ENCODE assay signal across 14 mouse cellular contexts in the genomic region with DNA sequence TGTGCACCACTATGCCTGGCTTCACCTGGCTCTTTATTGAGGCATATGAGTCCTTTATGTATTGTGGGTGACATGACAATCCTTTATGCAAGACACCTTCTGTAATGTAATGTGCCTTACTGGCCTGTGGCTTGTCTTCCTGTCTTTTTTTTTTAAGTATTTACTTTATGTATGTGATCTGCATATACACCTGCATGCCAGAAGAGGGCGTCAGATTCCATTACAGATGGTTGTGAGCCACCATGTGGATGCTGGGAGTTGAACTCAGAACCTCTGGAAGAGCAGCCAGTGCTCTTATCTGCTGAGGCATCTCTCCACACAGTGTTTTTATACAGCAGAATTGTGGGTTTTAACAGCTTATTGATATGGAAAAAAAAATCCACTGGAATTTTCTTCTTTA.
"Had no signal": no experiment of that assay in that cellular context is flagged by ENCODE, and none has a peak within 500 bp of the region (broad histone marks: within the 10 kb centered on the region; RNA-seq: fewer than 3 reads in every experiment).

No protein-coding gene starts in this region.

- H3K36me3 ChIP-seq: liver, embryonic 13.5 days had no signal

- H3K9me3 ChIP-seq: liver, embryonic 13.5 days; megakaryocyte, embryonic 14.5 days; midbrain, embryonic 10.5 days had no signal

- H3K4me3 ChIP-seq: left cerebral cortex, adult 2 months; liver, embryonic 13.5 days; megakaryocyte, embryonic 14.5 days; midbrain, embryonic 10.5 days; myocyte had no signal

- H3K9ac ChIP-seq: liver, embryonic 13.5 days had no signal

- H3K4me2 ChIP-seq: liver, embryonic 13.5 days had no signal

- DNase-seq: kidney, adult 18-20 months; kidney, adult 9 months; kidney, postnatal 14 days; kidney, postnatal 4 days; layer of hippocampus, postnatal 36 days; liver, embryonic 13.5 days; lung, adult 2 months; lung, postnatal 36 days; midbrain, embryonic 14.5 days; thymus, postnatal 25 days had no signal

- H3K27me3 ChIP-seq: liver, embryonic 13.5 days had no signal

- H3K27ac ChIP-seq: left cerebral cortex, adult 2 months; liver, embryonic 13.5 days; midbrain, embryonic 10.5 days had no signal
